Mouse (Mus musculus) MEL (cell line): ENCODE measurements around the gene Hlcs.

Experiments used
- POLR2A ChIP-seq, 2 experiments: IDR thresholded peaks; 2 replicates each; pipeline ENCODE4 v1.6.1; 2011 to 2012; ENCODE audit warnings: low read length in 2 of 2, mild to moderate bottlenecking in 2 of 2, control low read depth in 1 of 2, improper control_type of control experiment in 1 of 2, low read depth in 1 of 2, moderate library complexity in 1 of 2; ENCODE audit not compliant: control insufficient read depth in 1 of 2, insufficient read depth in 1 of 2, poor library complexity in 1 of 2
- ZNF384 ChIP-seq: IDR thresholded peaks from 2 replicates; pipeline ENCODE4 v1.6.1; 2012; ENCODE audit warnings: low read depth, mild to moderate bottlenecking, inconsistent platforms, low read length, improper control_type of control experiment

DNA sequence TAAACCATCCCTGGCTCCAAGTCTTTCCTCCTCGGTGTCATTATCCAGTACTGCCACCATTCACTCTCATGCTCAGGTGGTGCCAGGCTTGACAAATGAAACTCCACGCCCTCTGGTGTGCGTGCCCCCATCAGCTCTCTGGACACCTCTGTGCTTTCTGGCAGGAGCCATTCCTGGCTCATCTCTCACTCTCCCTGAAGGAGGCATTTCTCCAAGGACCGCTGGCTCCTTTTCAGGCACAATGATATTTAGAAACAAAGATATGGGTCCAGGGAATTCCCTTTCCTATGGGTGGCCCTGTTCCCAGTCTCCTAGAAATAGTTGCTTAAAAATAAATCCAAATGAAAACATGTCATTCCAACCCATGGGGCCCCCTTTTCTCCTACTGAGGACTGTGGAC lies 4.3 kb downstream of the Hlcs start:
- TF ChIP-seq POLR2A (IDR thresholded peaks at IDR 0.05; ENCODE audit: control insufficient read depth in 1 of 2, insufficient read depth in 1 of 2, low read depth in 1 of 2, low read length in 2 of 2, poor library complexity in 1 of 2) (no peak), ZNF384 (no peak)
